Comparison of ENCODE assay signal across 9 mouse cellular contexts in the genomic region with DNA sequence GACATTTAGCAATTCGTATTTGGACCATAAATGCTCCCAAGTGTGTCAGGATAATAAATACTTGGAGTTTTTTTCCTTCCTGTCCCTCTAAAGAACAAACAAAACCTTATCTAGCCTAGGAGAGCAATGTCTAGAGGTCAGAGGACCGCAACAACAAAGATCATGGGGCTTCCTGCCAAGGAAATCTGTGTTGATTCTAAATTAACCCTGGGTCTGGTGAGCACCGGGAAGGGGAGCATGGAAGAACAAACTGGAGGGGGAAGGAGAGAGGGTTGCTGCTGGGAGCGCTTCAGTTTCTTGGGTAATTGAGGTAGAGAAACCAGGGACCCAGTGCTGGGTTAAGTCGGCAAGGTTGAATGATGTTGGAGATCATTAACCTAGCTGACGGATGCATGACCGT. TPM values are rescaled to one million over a fixed set of nuclear protein-coding genes. Genes with fewer than 3 reads are reported as not detected.
DNase-seq lines count a peak whose midpoint lies in the region; ATAC-seq and TF ChIP-seq lines count a peak whose summit lies in the region.
"Had no signal": no experiment of that assay in that cellular context is flagged by ENCODE, and none has a peak within 500 bp of the region (broad histone marks: within the 10 kb centered on the region; RNA-seq: fewer than 3 reads in every experiment).

No protein-coding gene starts in this region.

- no peak for TF ChIP-seq CTCF in CH12.LX (conservative IDR thresholded peaks at IDR 0.05 in 1 of 2, IDR thresholded peaks at IDR 0.05 in 1 of 2; ENCODE audit: low read depth in 2 of 2, low read length in 2 of 2)
- no peak for TF ChIP-seq CTCF in bone marrow macrophage, adult 2 months (IDR thresholded peaks at IDR 0.05; ENCODE audit: low read depth, low read length)

- ATAC-seq in hindbrain, embryonic 12.5 days (ENCODE audit: low FRiP score) = 0 out of 2 replicates have a peak, but pooled peaks have one; percentile 4
- no peak for ATAC-seq in limb, embryonic 15.5 days (ENCODE audit: insufficient number of reproducible peaks, low FRiP score, low TSS enrichment, low read depth)
- ATAC-seq in neural tube, embryonic 12.5 days (ENCODE audit: low FRiP score, low read depth) = no peak
- ATAC-seq in erythroid progenitor cell, adult 5-6 weeks (replicated peaks; ENCODE audit: low FRiP score, poor library complexity, severe bottlenecking) = no peak

- no peak for TF ChIP-seq RAD21 in CH12.LX (IDR thresholded peaks at IDR 0.05; ENCODE audit: low read depth, low read length)

- dilution Hi-C loops in CH12.LX (cut with MboI; ENCODE audit: extremely low pct_ligation_motif_present, extremely low pct_unique_long_range_greater_than_20kb, low sequenced_read_pairs) = no loop called here

- H3K4me2 ChIP-seq in CH12.LX (ENCODE audit: insufficient read depth, low read depth, poor library complexity, severe bottlenecking) = peak overlapping the region; percentile 69
- peak overlapping the region; percentile 96 for H3K4me2 ChIP-seq in hindbrain, embryonic 12.5 days (replicated peaks)
- H3K4me2 ChIP-seq in limb, embryonic 15.5 days = peak overlapping the region; percentile 93
- peak overlapping the region; percentile 99 for H3K4me2 ChIP-seq in neural tube, embryonic 12.5 days (replicated peaks)

- H3K4me3 ChIP-seq in CH12.LX (replicated peaks in 1 of 3; ENCODE audit: low read depth in 2 of 3, low read length in 2 of 3, poor library complexity in 1 of 3) = peak overlapping the region in 1 of 3 experiments; percentile 85
- peak overlapping the region; percentile 87 for H3K4me3 ChIP-seq in bone marrow macrophage, adult 2 months (ENCODE audit: insufficient read depth, low read length)
- peak overlapping the region; percentile 64 for H3K4me3 ChIP-seq in hindbrain, embryonic 12.5 days
- H3K4me3 ChIP-seq in limb, embryonic 15.5 days = peak overlapping the region; percentile 80
- peak overlapping the region; percentile 71 for H3K4me3 ChIP-seq in neural tube, embryonic 12.5 days

- no peak overlapping the region for H3K27ac ChIP-seq in CH12.LX (ENCODE audit: insufficient read depth, low read depth)
- H3K27ac ChIP-seq in bone marrow macrophage, adult 2 months (ENCODE audit: insufficient read depth, low read depth, low read length) = no peak overlapping the region
- no peak overlapping the region for H3K27ac ChIP-seq in hindbrain, embryonic 12.5 days
- no peak overlapping the region for H3K27ac ChIP-seq in limb, embryonic 15.5 days
- H3K27ac ChIP-seq in neural tube, embryonic 12.5 days = no peak overlapping the region

- no peak for TF ChIP-seq POLR2A in CH12.LX (IDR thresholded peaks at IDR 0.05; ENCODE audit: low read depth, low read length)
- TF ChIP-seq POLR2A in bone marrow macrophage, adult 2 months (IDR thresholded peaks at IDR 0.05; ENCODE audit: borderline replicate concordance, low read depth, low read length) = no peak

- no peak for DNase-seq in CH12.LX (ENCODE audit: extremely low read depth)
- DNase-seq in spleen, adult 18-20 months = no peak
- DNase-seq in right cerebral cortex, postnatal 4 days = no peak

- no peaks in the 10 kb centered on the region for H3K36me3 ChIP-seq in CH12.LX (replicated peaks in 1 of 2; ENCODE audit: control insufficient read depth in 1 of 2, insufficient read depth in 1 of 2, low read length in 1 of 2)
- no peaks in the 10 kb centered on the region for H3K36me3 ChIP-seq in hindbrain, embryonic 12.5 days
- no peaks in the 10 kb centered on the region for H3K36me3 ChIP-seq in limb, embryonic 15.5 days
- no peaks in the 10 kb centered on the region for H3K36me3 ChIP-seq in neural tube, embryonic 12.5 days

- no peak overlapping the region for H3K9ac ChIP-seq in CH12.LX (ENCODE audit: insufficient read depth, low read depth)
- peak overlapping the region; percentile 67 for H3K9ac ChIP-seq in hindbrain, embryonic 12.5 days
- no peak overlapping the region for H3K9ac ChIP-seq in limb, embryonic 15.5 days
- H3K9ac ChIP-seq in neural tube, embryonic 12.5 days = no peak overlapping the region

- in situ Hi-C loops in CH12.LX (cut with MboI; ENCODE audit: low pct_ligation_motif_present, low pct_unique_long_range_greater_than_20kb, low sequenced_read_pairs) = loop anchor here (10.0 kb wide), 1 partner anchor 58 kb away; no protein-coding TSS in a partner anchor

- H3K9me3 ChIP-seq in CH12.LX (replicated peaks; ENCODE audit: low read length) = no peaks in the 10 kb centered on the region
- H3K9me3 ChIP-seq in hindbrain, embryonic 12.5 days (replicated peaks) = no peaks in the 10 kb centered on the region
- H3K9me3 ChIP-seq in limb, embryonic 15.5 days = no peaks in the 10 kb centered on the region
- no peaks in the 10 kb centered on the region for H3K9me3 ChIP-seq in neural tube, embryonic 12.5 days

- H3K79me2 ChIP-seq in CH12.LX (replicated peaks; ENCODE audit: control insufficient read depth, extremely low read depth, insufficient read depth, poor library complexity, severe bottlenecking) = no peaks in the 10 kb centered on the region

- no peaks in the 10 kb centered on the region for H3K27me3 ChIP-seq in CH12.LX (replicated peaks)
- peaks cover 39% of the 10 kb centered on the region for H3K27me3 ChIP-seq in hindbrain, embryonic 12.5 days
- no peaks in the 10 kb centered on the region for H3K27me3 ChIP-seq in limb, embryonic 15.5 days
- H3K27me3 ChIP-seq in neural tube, embryonic 12.5 days (replicated peaks) = peaks cover 26% of the 10 kb centered on the region

- H3K4me1 ChIP-seq in CH12.LX (ENCODE audit: control insufficient read depth in 1 of 2, insufficient read depth in 2 of 2) = peaks cover 3 to 11% of the 10 kb centered on the region in 2 experiments
- peaks cover 4% of the 10 kb centered on the region; the same call in 1 of the 2 replicates for H3K4me1 ChIP-seq in bone marrow macrophage, adult 2 months (ENCODE audit: control insufficient read depth, insufficient read depth, low read length)
- H3K4me1 ChIP-seq in hindbrain, embryonic 12.5 days = peaks cover 11% of the 10 kb centered on the region
- H3K4me1 ChIP-seq in limb, embryonic 15.5 days = peaks cover 14% of the 10 kb centered on the region
- peaks cover 15% of the 10 kb centered on the region; the same call in 1 of the 2 replicates for H3K4me1 ChIP-seq in neural tube, embryonic 12.5 days

- TF ChIP-seq EP300 in CH12.LX (IDR thresholded peaks at IDR 0.05; ENCODE audit: low read length) = no peak

- 8% methylated on average over 7 of the region's 7 CpGs for WGBS in hindbrain, embryonic 12.5 days
- 24% methylated on average over 7 of the region's 7 CpGs for WGBS in limb, embryonic 15.5 days
- WGBS in neural tube, embryonic 12.5 days = 8% methylated on average over 7 of the region's 7 CpGs

TF ChIP-seq in CH12.LX, 34 proteins besides CTCF, POLR2A, EP300 and RAD21:
- TF ChIP-seq CHD2 (IDR thresholded peaks at IDR 0.05; ENCODE audit: low read length) (no peak), KAT2A (IDR thresholded peaks at IDR 0.05; ENCODE audit: insufficient replicate concordance, low read length) (no peak), MEF2A (IDR thresholded peaks at IDR 0.05; ENCODE audit: borderline replicate concordance, low read depth, low read length) (no peak), NELFE (IDR thresholded peaks at IDR 0.05; ENCODE audit: low read depth, low read length) (no peak), RCOR1 (conservative IDR thresholded peaks at IDR 0.05; ENCODE audit: low read depth, low read length) (no peak), JUND (conservative IDR thresholded peaks at IDR 0.05; ENCODE audit: low read depth, low read length) (no peak), MAX (IDR thresholded peaks at IDR 0.05; ENCODE audit: low read length) (no peak), NRF1 (IDR thresholded peaks at IDR 0.05; ENCODE audit: low read depth, low read length) (no peak)

RNA-seq across cellular contexts. Expression of a gene that starts 0.5 kb away (rescaled TPM):
- total RNA-seq in CH12.LX (2012; rRNA removed) (4.3 and 5.0 TPM in 2 replicates), CH12.LX (2014; rRNA removed) (0.32 and 1.00 TPM in 2 replicates)
- polyA plus RNA-seq in CH12.LX (2012; ENCODE audit: insufficient read length, low read depth) = 0.63 and 0.81 TPM in 2 replicates
- polyA plus RNA-seq in bone marrow macrophage, adult 2 months (2012; ENCODE audit: insufficient read depth, insufficient read length, missing spikeins) = 13.1 and 14.4 TPM in 2 replicates
- 2.6 and 2.8 TPM in 2 replicates for polyA plus RNA-seq in hindbrain, embryonic 12.5 days (2016; fragmentation: Nextera tagmentation; extraction: Ambion mirVana)
- polyA plus RNA-seq in limb, embryonic 15.5 days (2015; fragmentation: Nextera tagmentation; extraction: Ambion mirVana) = 8.3 and 8.7 TPM in 2 replicates
- polyA plus RNA-seq in neural tube, embryonic 12.5 days (2016; fragmentation: Nextera tagmentation; extraction: Ambion mirVana) = 2.1 and 2.4 TPM in 2 replicates
- total RNA-seq in erythroid progenitor cell, adult 5-6 weeks (2015; ENCODE audit: low replicate concordance) = not detected in 2 replicates
- total RNA-seq in erythroid progenitor cell, adult 5-6 weeks (2017; ENCODE audit: low replicate concordance) = 0.98 TPM in 1 of 2 replicates, not detected in the other

RNA-seq across cellular contexts. Expression of a gene that starts 27.0 kb away (rescaled TPM):
- total RNA-seq in CH12.LX (2012; rRNA removed) (not detected in 2 replicates), CH12.LX (2014; rRNA removed) (not detected in 2 replicates)
- polyA plus RNA-seq in CH12.LX (2012; ENCODE audit: insufficient read length, low read depth) = not detected in 2 replicates
- polyA plus RNA-seq in bone marrow macrophage, adult 2 months (2012; ENCODE audit: insufficient read depth, insufficient read length, missing spikeins) = not detected in 2 replicates
- polyA plus RNA-seq in hindbrain, embryonic 12.5 days (2016; fragmentation: Nextera tagmentation; extraction: Ambion mirVana) = 0.18 TPM in 1 of 2 replicates, not detected in the other
- polyA plus RNA-seq in limb, embryonic 15.5 days (2015; fragmentation: Nextera tagmentation; extraction: Ambion mirVana) = 0.20 TPM in 1 of 2 replicates, not detected in the other
- polyA plus RNA-seq in neural tube, embryonic 12.5 days (2016; fragmentation: Nextera tagmentation; extraction: Ambion mirVana) = 0.17 TPM in 1 of 2 replicates, not detected in the other
- total RNA-seq in erythroid progenitor cell, adult 5-6 weeks (2015; ENCODE audit: low replicate concordance) = not detected in 2 replicates
- not detected in 2 replicates for total RNA-seq in erythroid progenitor cell, adult 5-6 weeks (2017; ENCODE audit: low replicate concordance)
- polyA plus RNA-seq: spleen, adult 2 months had no signal

RNA-seq across cellular contexts. Expression of a gene that starts 31.2 kb away (rescaled TPM):
- total RNA-seq in CH12.LX (2012; rRNA removed) (10.1 and 11.7 TPM in 2 replicates), CH12.LX (2014; rRNA removed) (1.1 and 2.9 TPM in 2 replicates)
- 3.6 and 3.8 TPM in 2 replicates for polyA plus RNA-seq in CH12.LX (2012; ENCODE audit: insufficient read length, low read depth)
- 21.9 and 22.0 TPM in 2 replicates for polyA plus RNA-seq in bone marrow macrophage, adult 2 months (2012; ENCODE audit: insufficient read depth, insufficient read length, missing spikeins)
- polyA plus RNA-seq in hindbrain, embryonic 12.5 days (2016; fragmentation: Nextera tagmentation; extraction: Ambion mirVana) = 69.0 and 76.1 TPM in 2 replicates
- 33.7 and 35.3 TPM in 2 replicates for polyA plus RNA-seq in limb, embryonic 15.5 days (2015; fragmentation: Nextera tagmentation; extraction: Ambion mirVana)
- 68.8 and 76.3 TPM in 2 replicates for polyA plus RNA-seq in neural tube, embryonic 12.5 days (2016; fragmentation: Nextera tagmentation; extraction: Ambion mirVana)
- total RNA-seq in erythroid progenitor cell, adult 5-6 weeks (2015; ENCODE audit: low replicate concordance) = 3.6 TPM in 1 of 2 replicates, not detected in the other
- total RNA-seq in erythroid progenitor cell, adult 5-6 weeks (2017; ENCODE audit: low replicate concordance) = not detected in 2 replicates
